Comparison of ENCODE assay signal across 21 mouse cellular contexts in the genomic region with DNA sequence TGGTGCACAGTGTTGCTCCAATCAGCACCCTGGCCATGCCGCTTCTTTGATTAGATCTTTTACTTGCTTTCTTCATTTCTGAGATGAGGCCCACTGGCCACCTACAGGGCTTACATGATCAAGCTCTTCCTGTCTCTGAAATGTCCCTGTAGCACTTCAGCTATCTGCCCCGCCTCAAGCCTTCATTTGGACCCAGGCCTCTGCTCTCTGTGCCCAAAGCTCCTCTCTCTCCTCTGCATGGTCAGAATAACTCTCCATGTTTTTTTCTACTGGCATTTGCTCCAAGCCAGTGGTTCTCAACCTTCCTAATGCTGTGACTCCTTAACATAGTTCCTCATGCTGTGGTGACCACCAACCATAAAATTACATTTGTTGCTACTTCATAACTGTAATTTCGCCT. TPM values are rescaled to one million over a fixed set of nuclear protein-coding genes. Genes with fewer than 3 reads are reported as not detected.
"Had no signal": no experiment of that assay in that cellular context is flagged by ENCODE, and none has a peak within 500 bp of the region (broad histone marks: within the 10 kb centered on the region; RNA-seq: fewer than 3 reads in every experiment).

No protein-coding gene starts in this region.

- H3K4me1 ChIP-seq: stomach, embryonic 15.5 days had no signal

- DNase-seq: retina, postnatal 1 day; right cerebral cortex, adult 18-20 months; right cerebral cortex, postnatal 14 days; right cerebral cortex, postnatal 25 days; right cerebral cortex, postnatal 4 days; spleen, adult 18-20 months; thymus, adult 18-20 months; thymus, adult 2 months; thymus, postnatal 14 days; thymus, postnatal 25 days; thymus, postnatal 36 days; thymus, postnatal 4 days had no signal

- H3K27ac ChIP-seq: neural tube, embryonic 13.5 days; neural tube, embryonic 15.5 days; stomach, embryonic 15.5 days; stomach, postnatal 0 days had no signal

- H3K36me3 ChIP-seq: neural tube, embryonic 13.5 days; neural tube, embryonic 15.5 days; stomach, embryonic 15.5 days had no signal

- H3K27me3 ChIP-seq: neural tube, embryonic 15.5 days; stomach, embryonic 15.5 days had no signal

- H3K9me3 ChIP-seq: neural tube, embryonic 13.5 days; neural tube, embryonic 15.5 days; stomach, embryonic 15.5 days had no signal

- H3K4me3 ChIP-seq: neural tube, embryonic 13.5 days; neural tube, embryonic 15.5 days; stomach, embryonic 15.5 days had no signal

RNA-seq across cellular contexts. Expression of a gene that starts 19.4 kb away (rescaled TPM):
- total RNA-seq: neutrophil, adult 5-6 weeks had no signal
- polyA plus RNA-seq: spleen, adult 2 months; stomach, embryonic 14.5 days; testis, adult 2 months; urinary bladder, adult 2 months had no signal
